Mouse (Mus musculus) kidney, adult 11 months (tissue): ENCODE data around the gene Fanca.

Source experiments
- DNase-seq: peaks from one replicate; pipeline ENCODE4 v3.0.0; 2022

The Fanca gene

DNA sequence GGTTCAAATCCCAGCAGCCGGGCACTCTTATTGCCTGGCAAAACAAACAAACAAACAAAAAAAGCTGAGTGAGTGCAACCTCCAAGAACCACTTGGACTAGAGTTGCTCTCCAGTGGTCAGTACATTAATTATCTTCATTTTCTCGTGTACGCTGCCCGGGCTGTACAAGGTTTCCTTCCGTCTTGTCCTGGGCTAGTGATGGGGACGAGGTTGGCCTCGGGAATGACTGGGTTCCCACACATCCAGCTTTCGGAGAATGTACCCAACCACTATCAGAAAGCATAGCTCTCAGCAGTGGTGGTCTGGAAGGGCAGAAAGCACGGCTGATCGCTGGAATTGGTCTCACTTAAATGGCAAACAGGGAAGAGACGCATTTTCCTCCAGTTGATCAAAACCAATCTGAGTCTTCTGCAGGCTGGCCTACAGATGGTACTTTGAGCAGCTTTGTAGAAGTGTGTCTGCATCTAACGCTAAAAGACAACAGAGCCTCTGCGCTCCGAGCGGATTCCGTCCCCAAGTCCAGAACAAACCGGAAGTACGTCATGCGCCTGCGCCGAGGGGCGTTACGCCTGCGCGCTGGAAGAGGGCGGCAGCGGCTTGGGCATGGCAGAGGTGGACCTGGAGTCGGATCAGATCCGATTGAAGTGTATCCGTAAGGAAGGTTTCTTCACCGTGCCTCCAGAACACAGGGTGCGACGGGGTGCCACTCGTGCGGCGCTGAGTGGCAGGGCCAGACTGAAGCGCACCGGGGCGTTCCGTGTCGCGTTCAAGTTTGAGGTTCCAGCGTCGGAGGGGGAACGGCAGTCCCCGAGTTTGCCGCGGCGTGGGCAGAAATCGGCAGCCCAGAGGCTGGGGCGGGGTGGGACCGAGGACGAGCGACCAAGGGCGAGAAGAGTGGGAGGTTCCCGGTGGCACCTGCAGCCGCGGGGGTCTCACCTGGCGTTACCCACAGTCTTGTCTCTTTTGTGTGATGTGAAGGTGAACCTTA is 93.8 kb downstream of the Fanca start, which contains the start of gene Cdk10:
Gene Cdk10 (plus strand): TSS at position 565 of the 989 bp plus-strand sequence.
- DNase-seq = peak; percentile 89

DNA sequence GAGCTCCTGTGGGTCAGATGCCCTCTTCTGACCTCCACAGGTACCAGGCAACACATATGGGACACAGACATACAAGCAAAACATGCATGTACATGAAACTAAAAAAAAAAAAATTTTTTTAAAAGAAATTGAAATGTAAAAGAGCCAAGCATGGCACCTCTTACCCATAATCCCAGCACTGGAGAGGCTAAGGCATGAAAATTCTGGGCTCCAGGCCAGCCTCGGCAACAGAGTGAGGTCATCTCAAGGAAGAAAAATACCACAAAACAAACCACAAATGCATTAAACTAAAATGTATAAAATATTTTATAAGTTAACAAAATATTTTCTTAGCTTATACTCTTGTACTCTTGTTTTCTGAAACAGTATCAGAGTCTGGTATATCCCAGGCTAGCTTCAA is 97.5 kb downstream of the Fanca start:
- no peak for DNase-seq
